Mouse (Mus musculus) heart, postnatal 0 days (tissue): Measurements from ENCODE around the gene Ppp2r5e.

Experiments
- CTCF ChIP-seq: IDR thresholded peaks from 2 replicates; pipeline ENCODE4 v1.5.1; 2016; ENCODE audit warnings: antibody characterized with exemption, control low read depth, low read depth
- EP300 ChIP-seq: IDR thresholded peaks from 2 replicates; pipeline ENCODE4 v1.6.1; 2016; ENCODE audit warnings: antibody characterized with exemption, low read depth

DNA sequence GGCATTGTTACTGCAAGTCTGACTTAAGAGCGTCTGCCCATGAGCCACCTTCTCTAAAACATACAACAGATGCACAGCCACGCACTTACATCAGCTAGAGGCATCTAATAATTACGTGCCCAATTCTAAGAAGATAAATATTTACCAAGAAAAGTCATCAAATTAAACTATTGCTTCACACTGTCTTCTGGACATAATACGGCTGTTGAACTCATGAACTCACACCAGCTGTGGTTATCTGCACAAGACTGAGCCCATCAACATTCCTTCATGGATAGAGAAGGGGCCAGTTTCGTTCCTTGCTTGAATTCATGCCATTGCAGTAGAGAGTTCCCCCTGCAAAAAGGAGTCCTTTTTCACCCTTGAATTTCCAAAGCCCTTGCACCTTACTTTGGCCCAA, 28.3 kb downstream of the Ppp2r5e start:
- TF ChIP-seq CTCF, result no peak
- no peak for TF ChIP-seq EP300
